Mouse (Mus musculus) midbrain, embryonic 15.5 days (tissue): ENCODE results near the gene Nxt1. TPM values are rescaled to one million over a fixed set of nuclear protein-coding genes. Genes with fewer than 3 reads are reported as not detected.

ENCODE experiments used
- ATAC-seq: fragments of 200-750 bp; cut with Nextera tagmentation; replicated peaks from 2 replicates; pipeline ENCODE4 v1.8.0; 2017; ENCODE audit warnings: moderate TSS enrichment
- H3K27ac ChIP-seq: fragments of 300-500 bp; sonication (generic); 2 replicates; pipeline ENCODE4 v1.5.1; 2015; ENCODE audit warnings: mild to moderate bottlenecking, inconsistent platforms
- H3K27me3 ChIP-seq: fragments of 300-500 bp; sonication (generic); replicated peaks from 2 replicates; pipeline ENCODE4 v1.6.1; 2015; ENCODE audit warnings: inconsistent platforms
- H3K36me3 ChIP-seq: fragments of 300-500 bp; sonication (generic); replicated peaks from 2 replicates; pipeline ENCODE4 v1.6.1; 2015; ENCODE audit warnings: inconsistent platforms
- H3K4me1 ChIP-seq: fragments of 300-500 bp; sonication (generic); 2 replicates; pipeline ENCODE4 v1.6.1; 2015; ENCODE audit warnings: inconsistent platforms
- H3K4me2 ChIP-seq: fragments of 300-500 bp; sonication (generic); 2 replicates; pipeline ENCODE4 v1.6.1; 2015; ENCODE audit warnings: inconsistent platforms, mild to moderate bottlenecking, moderate library complexity
- H3K4me3 ChIP-seq: fragments of 300-500 bp; sonication (generic); 2 replicates; pipeline ENCODE4 v1.5.1; 2015; ENCODE audit warnings: mild to moderate bottlenecking, inconsistent platforms
- H3K9ac ChIP-seq: fragments of 300-500 bp; sonication (generic); 2 replicates; pipeline ENCODE4 v1.6.1; 2015; ENCODE audit warnings: mild to moderate bottlenecking, inconsistent platforms
- H3K9me3 ChIP-seq: fragments of 300-500 bp; sonication (generic); 2 replicates; pipeline ENCODE4 v1.6.1; 2016; ENCODE audit warnings: inconsistent platforms
- WGBS: fragments of 180-500 bp; shearing (Covaris S2); methylation state at CpG from one replicate; pipeline ENCODE4 v1.1.7; 2015; ENCODE audit warnings: mixed read lengths; 5-methylcytosine and 5-hydroxymethylcytosine counted together
- polyA plus RNA-seq: library from polyadenylated mRNA; unstranded; fragments of >200 nt; fragmentation: Nextera tagmentation; extraction: Ambion mirVana; gene quantifications from 2 replicates; pipeline ENCODE4 v1.2.1, GENCODE M21; 2015

Gene Nxt1
- polyA plus RNA-seq, 1 experiment from 2014 or later, result 37.4 TPM

DNA sequence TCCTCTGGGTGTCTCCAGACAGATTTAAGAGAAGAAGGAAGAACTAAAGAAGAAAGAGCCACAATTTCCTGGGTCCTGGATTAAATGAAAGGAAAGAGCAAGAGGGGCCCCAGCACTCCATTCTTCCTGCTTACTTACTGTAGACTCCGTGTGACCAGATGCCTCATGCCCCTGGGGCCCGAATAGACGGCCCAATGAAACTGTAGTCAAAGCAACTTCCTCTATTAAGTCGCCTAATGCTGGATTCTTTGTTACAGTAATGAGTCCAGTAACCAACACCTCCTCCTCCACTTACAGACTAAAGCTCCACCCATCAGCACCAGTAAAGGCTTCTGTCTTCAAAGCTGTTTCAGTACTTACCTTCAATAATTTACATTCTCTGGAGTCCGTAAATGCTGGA is 26.2 kb downstream of the Nxt1 start:
- no peak for ATAC-seq
- no peak overlapping the region for H3K9ac ChIP-seq
- no peak overlapping the region for H3K27ac ChIP-seq
- peaks cover 38% of the 10 kb centered on the region for H3K36me3 ChIP-seq
- no peaks in the 10 kb centered on the region for H3K27me3 ChIP-seq
- 92% methylated on average over 5 of the region's 5 CpGs for WGBS
- H3K4me1 ChIP-seq, result no peaks in the 10 kb centered on the region
- H3K4me2 ChIP-seq, result no peak overlapping the region
- H3K9me3 ChIP-seq, result no peaks in the 10 kb centered on the region
- H3K4me3 ChIP-seq, result no peak overlapping the region

DNA sequence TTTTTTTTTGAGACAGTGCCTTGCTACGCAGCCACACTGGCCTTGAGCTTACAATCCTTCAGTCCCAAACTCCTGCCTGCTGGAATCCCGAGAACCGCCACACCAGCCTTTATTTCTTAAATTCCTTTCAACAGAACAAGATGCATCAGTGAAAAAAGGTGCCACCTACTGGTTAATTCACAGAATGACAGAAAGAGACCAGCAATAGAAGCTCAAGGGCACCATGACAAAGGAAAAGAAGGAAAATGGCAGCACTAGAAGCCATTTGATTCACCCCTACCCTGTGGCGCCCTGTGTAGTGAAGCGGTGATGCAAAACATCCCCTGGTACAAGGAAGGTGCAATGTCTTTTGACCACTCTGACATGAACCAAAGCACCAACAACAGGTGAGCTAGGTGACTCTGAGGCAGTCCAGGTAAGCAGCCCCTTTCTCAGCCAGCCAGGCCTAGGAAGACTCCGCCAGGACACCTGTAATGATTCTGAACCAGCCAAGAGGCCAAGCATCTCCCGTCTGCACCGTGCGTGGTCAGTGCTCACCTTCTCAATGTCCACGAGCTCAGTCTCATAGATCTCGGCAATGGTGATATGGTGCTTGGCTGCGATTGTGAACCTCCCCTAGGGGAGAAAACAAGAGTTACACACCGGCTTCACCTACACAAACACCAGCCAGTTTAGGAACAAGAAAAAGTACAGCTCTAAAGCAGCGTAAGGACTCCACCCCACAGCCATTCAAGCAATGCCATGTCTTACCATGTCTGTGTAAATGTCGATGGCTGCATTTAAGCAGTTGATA is 34.2 kb downstream of the Nxt1 start:
- H3K36me3 ChIP-seq, result peaks cover 12% of the 10 kb centered on the region; the same call in 1 of the 2 replicates
- WGBS, result 76% methylated on average over 15 of the region's 15 CpGs
- H3K4me2 ChIP-seq, result no peak overlapping the region
- H3K27me3 ChIP-seq, result no peaks in the 10 kb centered on the region
- H3K9ac ChIP-seq, result no peak overlapping the region
- no peak overlapping the region for H3K27ac ChIP-seq
- no peak overlapping the region for H3K4me3 ChIP-seq
- ATAC-seq, result peak; percentile 54
- H3K4me1 ChIP-seq, result no peaks in the 10 kb centered on the region
- no peaks in the 10 kb centered on the region for H3K9me3 ChIP-seq

DNA sequence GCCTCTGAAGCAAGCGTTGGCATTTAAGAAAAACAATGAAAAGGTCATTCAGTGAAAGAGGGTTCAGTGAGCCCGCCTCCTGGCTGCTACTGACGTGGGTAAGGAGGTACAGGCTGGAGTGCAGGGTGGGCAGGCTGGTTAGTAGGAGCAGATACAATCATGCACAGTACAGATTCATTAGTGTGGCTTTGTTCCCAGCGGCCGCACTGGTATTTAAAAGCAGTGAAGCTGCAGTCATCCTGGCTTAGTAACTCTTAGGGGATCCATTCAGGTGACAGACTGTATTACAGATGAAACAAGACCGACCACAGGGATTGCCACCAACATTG is 34.8 kb downstream of the Nxt1 start:
- Histone ChIP-seq H3K36me3 (peaks cover 12% of the 10 kb centered on the region; the same call in 1 of the 2 replicates), H3K4me1 (no peaks in the 10 kb centered on the region), H3K27me3 (no peaks in the 10 kb centered on the region), H3K4me2 (no peak overlapping the region), H3K9me3 (no peaks in the 10 kb centered on the region), H3K9ac (no peak overlapping the region), H3K27ac (no peak overlapping the region), H3K4me3 (no peak overlapping the region)
- ATAC-seq, result peak; percentile 62
- WGBS, result 69% methylated on average over 6 of the region's 6 CpGs

DNA sequence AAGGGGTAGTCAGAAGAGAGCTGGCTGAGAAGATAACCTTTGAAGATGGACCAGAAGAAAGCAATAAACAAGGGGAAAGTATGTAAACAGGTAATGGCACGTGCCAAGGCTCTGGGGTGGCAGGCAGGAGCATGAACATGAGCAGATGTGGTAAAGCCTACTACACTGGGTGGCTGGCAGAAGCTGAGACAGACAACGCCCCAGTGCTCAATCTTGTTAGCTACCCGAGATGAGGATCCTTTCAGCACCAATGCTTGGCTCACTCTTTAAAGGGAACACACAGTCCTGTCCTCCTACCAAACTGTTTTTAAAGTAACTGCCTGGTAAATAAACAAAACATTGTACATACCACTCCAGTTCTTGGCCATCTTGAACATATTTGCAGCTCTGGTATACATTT is 39.9 kb downstream of the Nxt1 start:
- Histone ChIP-seq H3K4me2 (no peak overlapping the region), H3K4me3 (no peak overlapping the region), H3K9ac (no peak overlapping the region), H3K9me3 (no peaks in the 10 kb centered on the region), H3K27ac (no peak overlapping the region), H3K4me1 (no peaks in the 10 kb centered on the region), H3K27me3 (no peaks in the 10 kb centered on the region), H3K36me3 (peaks cover 4% of the 10 kb centered on the region; the same call in 1 of the 2 replicates)
- WGBS, result 92% methylated on average over 3 of the region's 3 CpGs
- ATAC-seq, result no peak

DNA sequence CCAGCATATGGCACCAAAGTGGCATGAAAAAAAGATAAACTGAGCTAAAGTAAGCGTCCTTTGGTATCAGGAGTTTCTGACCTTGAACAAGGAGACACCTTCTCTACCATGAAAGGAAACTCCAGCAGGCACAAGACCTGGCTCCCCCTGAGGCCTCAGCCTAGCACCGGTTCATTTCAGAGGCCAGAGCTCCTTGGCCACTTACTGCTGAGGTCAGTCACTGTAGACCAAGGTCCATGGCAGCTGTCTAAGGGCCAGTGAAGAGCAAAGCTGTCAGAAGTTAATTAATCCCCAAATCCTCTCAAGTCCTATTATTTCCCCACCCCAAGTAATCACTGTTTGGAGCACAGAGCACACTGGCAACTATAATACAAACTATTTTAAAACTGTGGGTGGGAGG is 44.7 kb downstream of the Nxt1 start:
- H3K4me1 ChIP-seq, result no peaks in the 10 kb centered on the region
- no peak overlapping the region for H3K27ac ChIP-seq
- 67% methylated on average over 2 of the region's 2 CpGs for WGBS
- H3K4me3 ChIP-seq, result no peak overlapping the region
- H3K4me2 ChIP-seq, result no peak overlapping the region
- H3K27me3 ChIP-seq, result no peaks in the 10 kb centered on the region
- ATAC-seq, result no peak
- no peak overlapping the region for H3K9ac ChIP-seq
- H3K36me3 ChIP-seq, result no peaks in the 10 kb centered on the region
- no peaks in the 10 kb centered on the region for H3K9me3 ChIP-seq

DNA sequence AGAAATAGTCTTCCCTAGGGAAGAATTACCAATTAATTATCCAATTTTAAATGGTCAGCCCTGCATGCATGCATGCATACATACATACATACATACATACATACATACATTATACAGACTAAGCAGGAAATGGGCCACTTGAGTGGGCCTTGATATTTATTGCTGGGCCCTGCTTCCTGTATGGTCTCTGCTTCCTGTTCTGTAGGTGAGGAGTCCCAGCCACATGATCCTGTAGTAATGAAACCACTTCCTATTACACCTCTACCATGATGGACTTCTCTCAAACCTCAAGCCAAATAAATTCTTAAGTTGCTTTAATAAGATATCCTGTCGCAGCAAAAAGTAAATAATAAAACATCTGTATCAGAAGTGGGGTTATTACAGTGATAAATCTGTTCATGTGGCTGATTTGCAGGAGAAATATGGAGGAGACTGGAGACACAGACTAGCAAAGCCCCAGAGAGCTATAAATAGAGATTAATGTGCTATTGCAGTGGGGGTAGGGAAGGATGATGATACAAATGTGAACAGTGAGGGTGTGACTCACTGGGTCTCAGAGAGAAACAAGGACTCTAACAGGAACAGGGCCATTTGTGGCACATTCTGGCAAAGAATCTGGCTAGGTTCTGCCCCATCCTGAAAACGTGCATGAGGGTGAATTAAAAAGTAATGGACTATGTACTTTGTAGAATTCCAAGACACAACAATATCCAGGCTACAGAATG is 47.0 kb downstream of the Nxt1 start:
- no peaks in the 10 kb centered on the region for H3K36me3 ChIP-seq
- H3K4me3 ChIP-seq, result no peak overlapping the region
- no peak overlapping the region for H3K9ac ChIP-seq
- 83% methylated on average over 2 of the region's 2 CpGs for WGBS
- no peak for ATAC-seq
- no peaks in the 10 kb centered on the region for H3K27me3 ChIP-seq
- no peak overlapping the region for H3K4me2 ChIP-seq
- H3K27ac ChIP-seq, result no peak overlapping the region
- no peaks in the 10 kb centered on the region for H3K4me1 ChIP-seq
- H3K9me3 ChIP-seq, result no peaks in the 10 kb centered on the region

Other genes starting within 250 kb of the Nxt1 start
- gene Cd93, start 229.0 kb upstream of the Nxt1 start, polyA plus RNA-seq, result 8.1 and 8.7 TPM in 2 replicates
- gene Gzf1, start 8.4 kb downstream of the Nxt1 start, polyA plus RNA-seq, result 14.8 and 15.3 TPM in 2 replicates
- 83.2 and 85.2 TPM in 2 replicates for gene Napb, start 59.9 kb downstream of the Nxt1 start, polyA plus RNA-seq
- gene Cstl1, start 77.8 kb downstream of the Nxt1 start, polyA plus RNA-seq, result not detected in 2 replicates
- gene Cst11, start 98.9 kb downstream of the Nxt1 start, polyA plus RNA-seq, result not detected in 2 replicates
- gene 8030411F24Rik, start 109.4 kb downstream of the Nxt1 start, polyA plus RNA-seq, result not detected in 2 replicates
- not detected in 2 replicates for gene Cst12, start 116.8 kb downstream of the Nxt1 start, polyA plus RNA-seq
- not detected in 2 replicates for gene Cst8, start 126.2 kb downstream of the Nxt1 start, polyA plus RNA-seq
- not detected in 2 replicates for gene Cst13, start 147.5 kb downstream of the Nxt1 start, polyA plus RNA-seq
- not detected in 2 replicates for gene Cst9, start 162.5 kb downstream of the Nxt1 start, polyA plus RNA-seq
- gene 9230104L09Rik, start 192.4 kb downstream of the Nxt1 start, polyA plus RNA-seq, result not detected in 2 replicates
- 514 and 563 TPM in 2 replicates for gene Cst3, start 203.1 kb downstream of the Nxt1 start, polyA plus RNA-seq